Mouse (Mus musculus) erythroblast, adult 5-6 weeks (primary cell): ENCODE data around the gene Rpl23a. TPM values are rescaled to one million over a fixed set of nuclear protein-coding genes. Genes with fewer than 3 reads are reported as not detected.

Source experiments
- ATAC-seq: replicated peaks from 2 replicates; pipeline ENCODE4 v1.8.0; 2016; ENCODE audit warnings: moderate number of reproducible peaks, mild to moderate bottlenecking, moderate TSS enrichment, inconsistent platforms; ENCODE audit not compliant: poor library complexity, low FRiP score, severe bottlenecking
- total RNA-seq, 2 experiments: library from RNA; stranded (forward) in 1 of 2; stranded (reverse) in 1 of 2; fragments of 150-400 nt in 1 of 2; fragments of 200-764, 138-1000 nt in 1 of 2; gene quantifications; 2 replicates each; pipeline versions ENCODE4 v1.2.3 to v1.2.4; 2015 to 2017; ENCODE audit warnings: low replicate concordance in 2 of 2

Gene Rpl23a
- total RNA-seq, 2 experiments from 2014 or later = 585 to 792 TPM

- no peak for ATAC-seq
These were observed 13.1 kb downstream of the Rpl23a start for GRCm38 (mm10) chr11:78170306-78170705.

GRCm38 (mm10) chr11:78168541-78169468 lies 14.6 kb downstream of the Rpl23a start:
- ATAC-seq = peak; percentile 47

- no peak for ATAC-seq
These were observed 16.0 kb downstream of the Rpl23a start for GRCm38 (mm10) chr11:78167257-78167959.

- no peak for ATAC-seq
These were observed 16.7 kb downstream of the Rpl23a start for GRCm38 (mm10) chr11:78166640-78167039.

- no peak for ATAC-seq
These were observed 17.2 kb downstream of the Rpl23a start for GRCm38 (mm10) chr11:78166161-78166560.

- ATAC-seq = peak; percentile 38
These were observed 17.6 kb downstream of the Rpl23a start for GRCm38 (mm10) chr11:78165761-78166109.

GRCm38 (mm10) chr11:78164924-78165760 lies 18.2 kb downstream of the Rpl23a start, which contains the start of gene Traf4:
Gene Traf4 (minus strand): TSS chr11:78165589.
- ATAC-seq = peak; percentile 67

GRCm38 (mm10) chr11:78164604-78164923 lies 18.8 kb downstream of the Rpl23a start:
- no peak for ATAC-seq

GRCm38 (mm10) chr11:78163681-78164603 lies 19.4 kb downstream of the Rpl23a start:
- ATAC-seq = no peak

GRCm38 (mm10) chr11:78163045-78163444 lies 20.3 kb downstream of the Rpl23a start:
- ATAC-seq = no peak

- ATAC-seq = no peak
These were observed 20.9 kb downstream of the Rpl23a start for GRCm38 (mm10) chr11:78162504-78162903.

- no peak for ATAC-seq
These were observed 21.4 kb downstream of the Rpl23a start for GRCm38 (mm10) chr11:78161968-78162367.

- no peak for ATAC-seq
These were observed 22.2 kb downstream of the Rpl23a start for GRCm38 (mm10) chr11:78161169-78161568.

GRCm38 (mm10) chr11:78160675-78161074 lies 22.7 kb downstream of the Rpl23a start:
- ATAC-seq = no peak

GRCm38 (mm10) chr11:78160171-78160570 lies 23.2 kb downstream of the Rpl23a start:
- no peak for ATAC-seq

GRCm38 (mm10) chr11:78159557-78159956 lies 23.8 kb downstream of the Rpl23a start:
- no peak for ATAC-seq

GRCm38 (mm10) chr11:78159096-78159495 lies 24.3 kb downstream of the Rpl23a start:
- ATAC-seq = peak; percentile 92

- ATAC-seq = no peak
These were observed 27.2 kb downstream of the Rpl23a start for GRCm38 (mm10) chr11:78156156-78156699.

GRCm38 (mm10) chr11:78155674-78156073 lies 27.7 kb downstream of the Rpl23a start:
- ATAC-seq = no peak
